Comparison of ENCODE assay signal across 7 mouse cellular contexts in the genomic region with DNA sequence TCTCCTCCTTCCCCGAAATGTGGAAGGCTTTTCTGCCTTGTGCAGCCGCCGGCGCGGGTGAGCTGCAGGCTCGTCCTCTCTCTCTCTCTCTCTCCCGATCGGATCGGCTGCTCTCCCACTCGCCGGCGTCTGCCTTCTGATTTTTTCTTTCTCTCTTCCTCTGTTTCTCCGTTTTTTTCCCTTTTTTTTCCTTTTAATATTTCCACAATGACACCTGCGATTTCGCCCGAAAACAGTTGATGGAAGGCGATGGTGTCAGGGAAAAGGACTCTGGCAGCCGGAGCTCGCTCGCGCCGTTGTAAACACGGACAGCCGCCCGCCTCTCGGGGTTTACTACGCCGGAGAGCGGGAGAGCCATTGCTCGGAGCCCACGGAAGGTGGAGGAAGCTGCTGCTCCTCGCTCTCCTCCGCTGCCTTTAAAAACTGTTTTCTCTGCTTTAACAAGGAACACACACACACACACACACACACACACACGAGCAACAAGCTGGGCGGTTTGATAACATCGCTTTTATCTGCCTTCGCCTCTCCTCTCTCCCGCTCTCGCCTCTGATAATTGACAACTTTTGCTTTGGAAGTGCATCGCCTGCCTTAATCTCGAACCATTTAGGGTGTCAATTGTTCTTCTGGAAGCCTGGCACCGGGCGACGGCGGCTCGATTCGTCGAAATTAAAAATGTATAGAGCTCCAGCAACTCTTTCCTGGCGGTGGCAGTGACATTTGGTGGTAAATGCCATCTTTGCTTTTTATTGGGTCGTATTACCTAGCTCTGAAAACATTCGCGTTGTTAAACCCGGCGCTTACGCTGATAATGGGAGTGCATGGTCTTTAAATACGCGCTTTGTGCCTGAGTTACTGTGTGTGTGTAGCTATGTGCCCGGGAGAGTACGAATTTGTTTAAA. TPM values are rescaled to one million over a fixed set of nuclear protein-coding genes. Genes with fewer than 3 reads are reported as not detected.
DNase-seq lines count a peak whose midpoint lies in the region; ATAC-seq and TF ChIP-seq lines count a peak whose summit lies in the region.

No protein-coding gene starts in this region.

- H3K4me3 ChIP-seq in C2C12 (ENCODE audit: insufficient read depth, poor library complexity, severe bottlenecking), result peak overlapping the region; percentile 52
- H3K4me3 ChIP-seq in embryonic facial prominence, embryonic 13.5 days, result peak overlapping the region; percentile 77

- H3K36me3 ChIP-seq in C2C12 (ENCODE audit: control insufficient read depth, insufficient read depth), result no peaks in the 10 kb centered on the region
- H3K36me3 ChIP-seq in embryonic facial prominence, embryonic 13.5 days, result no peaks in the 10 kb centered on the region

- no peaks in the 10 kb centered on the region for H3K9me3 ChIP-seq in embryonic facial prominence, embryonic 13.5 days

- peak; percentile 53 for DNase-seq in MN1 (ENCODE audit: low spot score)
- DNase-seq in heart, postnatal 14 days, result peak; percentile 52
- peak; percentile 30 for DNase-seq in left cerebral cortex, postnatal 14 days (ENCODE audit: low spot score in 2 of 2)
- DNase-seq in spleen, postnatal 14 days (ENCODE audit: low spot score in 2 of 2), result peak; percentile 26 to 45

- WGBS in embryonic facial prominence, embryonic 13.5 days, result under 1% methylated on average over 59 of the region's 59 CpGs

- ATAC-seq in embryonic facial prominence, embryonic 13.5 days (ENCODE audit: insufficient number of reproducible peaks, insufficient read depth, low FRiP score, low TSS enrichment, low read depth), result no peak
- peak; percentile 2; the same call in 1 of the 2 replicates for ATAC-seq in megakaryocyte progenitor cell, adult 5-6 weeks (replicated peaks; ENCODE audit: poor library complexity)

- peaks cover 56% of the 10 kb centered on the region for H3K79me2 ChIP-seq in C2C12 (ENCODE audit: control insufficient read depth, insufficient read depth)

- peak overlapping the region; percentile 88 for H3K9ac ChIP-seq in embryonic facial prominence, embryonic 13.5 days

- H3K4me1 ChIP-seq in embryonic facial prominence, embryonic 13.5 days, result peaks cover 53% of the 10 kb centered on the region

- H3ac ChIP-seq in C2C12 (ENCODE audit: control insufficient read depth, insufficient read length, low read depth), result peak overlapping the region; percentile 71

- intact Hi-C loops in heart, postnatal 14 days (cut with DNase I), result loop anchor here (5.0 to 10.0 kb wide), 3 partner anchors 84 to 287 kb away; no protein-coding TSS in a partner anchor
- intact Hi-C loops in left cerebral cortex, postnatal 14 days (cut with DNase I), result loop anchor here (5.0 kb wide), 1 partner anchor 139 kb away; no protein-coding TSS in a partner anchor

- H3K79me3 ChIP-seq in C2C12 (ENCODE audit: low read depth), result peaks cover 52% of the 10 kb centered on the region

- peak overlapping the region; percentile 87 for H3K27ac ChIP-seq in embryonic facial prominence, embryonic 13.5 days

- H3K4me2 ChIP-seq in embryonic facial prominence, embryonic 13.5 days, result peak overlapping the region; percentile 73

- no peak for TF ChIP-seq CTCF in C2C12 (IDR thresholded peaks at IDR 0.05; ENCODE audit: control insufficient read depth, insufficient read depth, insufficient read length)

- H3K27me3 ChIP-seq in C2C12 (ENCODE audit: control insufficient read depth, insufficient read depth, insufficient read length), result no peaks in the 10 kb centered on the region
- H3K27me3 ChIP-seq in embryonic facial prominence, embryonic 13.5 days, result 0 out of 2 replicates have a peak, but pooled peaks cover 1% of the 10 kb centered on the region

TF ChIP-seq in C2C12, 6 proteins besides CTCF, POLR2A, EP300 and RAD21:
- TF ChIP-seq MAX (IDR thresholded peaks at IDR 0.05) (no peak), FOSL1 (IDR thresholded peaks at IDR 0.05; ENCODE audit: insufficient read depth, low read length, poor library complexity, severe bottlenecking) (no peak), MYOG (IDR thresholded peaks at IDR 0.05; ENCODE audit: control insufficient read depth, extremely low read depth, insufficient read length) (no peak), MYOD1 (IDR thresholded peaks at IDR 0.05; ENCODE audit: control insufficient read depth, insufficient read length, low read depth) (no peak), USF1 (IDR thresholded peaks at IDR 0.05; ENCODE audit: low read depth) (no peak), CEBPB (IDR thresholded peaks at IDR 0.05; ENCODE audit: low read depth) (no peak)
TF ChIP-seq in C2C12: peak in this region for 0.

RNA-seq across cellular contexts. Expression of a gene that starts 0.9 kb away (rescaled TPM):
- polyA plus RNA-seq in C2C12 (2012; fragmentation: generic; extraction: Trizol), result 6.7 TPM
- 16.6 and 19.4 TPM in 2 replicates for polyA plus RNA-seq in embryonic facial prominence, embryonic 13.5 days (2015; fragmentation: Nextera tagmentation; extraction: Ambion mirVana)
- 10 to 100 TPM; 33.0 to 34.8 TPM for total RNA-seq in heart, postnatal 14 days (2021)
- 10 to 100 TPM; 78.0 to 88.1 TPM for total RNA-seq in left cerebral cortex, postnatal 14 days (2021)
- 27.3 and 32.4 TPM in 2 replicates for total RNA-seq in megakaryocyte progenitor cell, adult 5-6 weeks (2015)
- total RNA-seq in megakaryocyte progenitor cell, adult 5-6 weeks (2017), result 24.0 and 26.3 TPM in 2 replicates
